Mouse (Mus musculus): ENCODE measurements around the gene Uhmk1.

- TF ChIP-seq ZNF384 (IDR thresholded peaks at IDR 0.05; ENCODE audit: low read depth, low read length) (no peak), ZC3H11A (IDR thresholded peaks at IDR 0.05; ENCODE audit: borderline replicate concordance, low read depth, low read length) (no peak), MAFK (IDR thresholded peaks at IDR 0.05; ENCODE audit: insufficient read depth, low read depth, low read length) (no peak)
Observed at GRCm38 (mm10) chr1:170186531-170186930, 28.7 kb downstream of the Uhmk1 start.
